Mouse (Mus musculus) thymus, adult 2 months (tissue): Measurements from ENCODE around the gene Fam207a. TPM values are rescaled to one million over a fixed set of nuclear protein-coding genes. Genes with fewer than 3 reads are reported as not detected.

Experiments used
- DNase-seq: peaks from one replicate; pipeline ENCODE4 v3.0.0; 2021
- H3K27ac ChIP-seq: fragments of 200-500 bp; 2 replicates; pipeline ENCODE4 v1.5.1; 2012; ENCODE audit warnings: low read length, control low read depth; ENCODE audit not compliant: control insufficient read depth, insufficient read depth
- H3K27me3 ChIP-seq: fragments of 200-500 bp; 2 replicates; pipeline ENCODE4 v1.6.1; 2012; ENCODE audit warnings: mild to moderate bottlenecking, low read length, moderate library complexity, mixed read lengths; ENCODE audit not compliant: control insufficient read depth, insufficient read depth
- H3K36me3 ChIP-seq: fragments of 200-500 bp; 2 replicates; pipeline ENCODE4 v1.6.1; 2012; ENCODE audit warnings: mild to moderate bottlenecking, low read length, moderate library complexity; ENCODE audit not compliant: control insufficient read depth, insufficient read depth
- H3K4me1 ChIP-seq: fragments of 200-500 bp; replicated peaks from 2 replicates; pipeline ENCODE4 v1.6.1; 2012; ENCODE audit warnings: low read length; ENCODE audit not compliant: control insufficient read depth, insufficient read depth
- H3K4me3 ChIP-seq: fragments of 200-500 bp; 2 replicates; pipeline ENCODE4 v1.5.1; 2012; ENCODE audit warnings: mild to moderate bottlenecking, low read length, control low read depth, moderate library complexity; ENCODE audit not compliant: control insufficient read depth, insufficient read depth
- CTCF ChIP-seq: fragments of 200-500 bp; IDR thresholded peaks from 2 replicates; pipeline ENCODE4 v1.5.1; 2012; ENCODE audit warnings: mild to moderate bottlenecking, control low read depth, low read length, moderate library complexity, borderline replicate concordance; ENCODE audit not compliant: control insufficient read depth, poor library complexity, insufficient read depth; ENCODE audit errors: extremely low read depth
- POLR2A ChIP-seq: fragments of 200-500 bp; IDR thresholded peaks from 2 replicates; pipeline ENCODE4 v1.6.1; 2012; ENCODE audit warnings: mild to moderate bottlenecking, low read length, control low read depth, moderate library complexity; ENCODE audit not compliant: control insufficient read depth, poor library complexity, insufficient read depth; ENCODE audit errors: extremely low read depth
- WGBS: fragments of 180-500 bp; shearing (Covaris S2); methylation state at CpG from one replicate; pipeline ENCODE4 v1.1.7; 2018; 5-methylcytosine and 5-hydroxymethylcytosine counted together
- polyA plus RNA-seq: library from polyadenylated mRNA; depleted of rRNA; stranded (reverse); fragments of >200 nt; gene quantifications from 2 replicates; pipeline ENCODE4 v1.2.3, GENCODE M21; 2012

Fam207a gene
- polyA plus RNA-seq, 1 experiment: 52.4 TPM

DNA sequence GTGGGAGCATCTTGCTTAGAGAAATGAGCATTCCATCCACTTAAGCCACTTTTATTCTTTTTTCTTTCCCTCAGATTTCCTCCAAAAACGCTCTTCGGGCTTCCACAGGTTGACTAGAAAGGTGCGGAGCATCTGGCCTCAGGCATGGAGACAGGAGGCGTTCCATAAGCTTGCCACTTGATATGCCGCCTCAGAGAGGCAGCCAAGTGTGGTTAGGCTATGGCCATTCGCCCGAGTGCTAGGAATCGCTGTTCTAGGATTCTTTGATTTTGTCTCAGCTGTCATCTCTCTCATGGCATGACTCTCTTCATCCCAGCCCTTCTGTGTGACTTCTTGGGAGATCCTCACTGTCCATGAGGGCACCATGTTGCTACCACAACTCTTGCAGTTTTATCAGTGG lies 54.4 kb downstream of the Fam207a start:
- no peak for TF ChIP-seq POLR2A
- no peak for TF ChIP-seq CTCF
- Histone ChIP-seq H3K27me3 (no peaks in the 10 kb centered on the region), H3K4me3 (no peak overlapping the region), H3K36me3 (no peaks in the 10 kb centered on the region), H3K4me1 (no peaks in the 10 kb centered on the region), H3K27ac (no peak overlapping the region)
- WGBS: 94% methylated on average over 8 of the region's 8 CpGs
- DNase-seq: no peak

DNA sequence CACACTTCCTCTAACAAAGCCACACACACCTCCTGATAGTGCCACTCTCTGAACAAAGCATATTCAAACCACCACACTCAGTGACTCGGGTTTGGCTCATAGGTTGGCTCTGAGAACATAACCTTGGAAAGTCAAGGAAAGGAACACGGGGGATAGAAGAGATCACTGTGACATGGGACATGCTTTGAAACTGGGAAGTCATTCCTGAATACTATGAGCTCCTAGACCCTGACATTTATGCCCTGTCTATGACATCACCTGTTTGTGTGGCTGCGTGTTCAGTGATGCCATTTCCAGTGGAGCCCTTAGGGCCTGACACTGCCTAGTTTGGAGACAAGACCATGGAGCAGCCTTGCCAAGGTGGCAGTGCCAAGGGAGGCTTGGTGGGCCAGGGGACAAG lies 57.9 kb downstream of the Fam207a start:
- DNase-seq: no peak
- Histone ChIP-seq H3K27ac (no peak overlapping the region), H3K4me3 (no peak overlapping the region), H3K4me1 (no peaks in the 10 kb centered on the region), H3K36me3 (no peaks in the 10 kb centered on the region), H3K27me3 (no peaks in the 10 kb centered on the region)
- WGBS: 73% methylated on average over 3 of the region's 3 CpGs
- TF ChIP-seq CTCF (no peak), POLR2A (no peak)

DNA sequence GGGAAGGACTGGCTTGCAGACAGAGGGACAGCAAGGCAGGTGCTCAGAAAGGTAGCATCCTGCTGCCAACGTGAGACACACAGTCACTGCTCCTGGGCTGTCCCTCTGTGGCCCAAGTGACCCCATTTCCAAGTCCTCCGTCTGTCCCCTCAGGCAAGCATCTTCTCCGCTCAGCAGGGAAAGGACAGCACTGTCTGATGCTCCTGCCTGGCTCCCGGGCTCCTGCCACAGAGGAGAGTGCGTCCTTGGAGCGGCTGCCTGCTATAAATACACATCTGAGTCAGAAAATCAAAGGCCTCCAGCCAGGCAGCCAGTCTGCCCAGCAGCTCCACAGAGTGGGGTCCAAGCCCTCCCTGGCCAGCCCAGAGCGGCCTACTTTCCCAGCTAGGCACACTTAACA lies 59.1 kb downstream of the Fam207a start:
- WGBS: 91% methylated on average over 7 of the region's 7 CpGs
- no peak overlapping the region for H3K4me3 ChIP-seq
- H3K27ac ChIP-seq: no peak overlapping the region
- H3K4me1 ChIP-seq: no peaks in the 10 kb centered on the region
- TF ChIP-seq POLR2A (no peak), CTCF (no peak)
- no peaks in the 10 kb centered on the region for H3K36me3 ChIP-seq
- DNase-seq: no peak
- no peaks in the 10 kb centered on the region for H3K27me3 ChIP-seq

DNA sequence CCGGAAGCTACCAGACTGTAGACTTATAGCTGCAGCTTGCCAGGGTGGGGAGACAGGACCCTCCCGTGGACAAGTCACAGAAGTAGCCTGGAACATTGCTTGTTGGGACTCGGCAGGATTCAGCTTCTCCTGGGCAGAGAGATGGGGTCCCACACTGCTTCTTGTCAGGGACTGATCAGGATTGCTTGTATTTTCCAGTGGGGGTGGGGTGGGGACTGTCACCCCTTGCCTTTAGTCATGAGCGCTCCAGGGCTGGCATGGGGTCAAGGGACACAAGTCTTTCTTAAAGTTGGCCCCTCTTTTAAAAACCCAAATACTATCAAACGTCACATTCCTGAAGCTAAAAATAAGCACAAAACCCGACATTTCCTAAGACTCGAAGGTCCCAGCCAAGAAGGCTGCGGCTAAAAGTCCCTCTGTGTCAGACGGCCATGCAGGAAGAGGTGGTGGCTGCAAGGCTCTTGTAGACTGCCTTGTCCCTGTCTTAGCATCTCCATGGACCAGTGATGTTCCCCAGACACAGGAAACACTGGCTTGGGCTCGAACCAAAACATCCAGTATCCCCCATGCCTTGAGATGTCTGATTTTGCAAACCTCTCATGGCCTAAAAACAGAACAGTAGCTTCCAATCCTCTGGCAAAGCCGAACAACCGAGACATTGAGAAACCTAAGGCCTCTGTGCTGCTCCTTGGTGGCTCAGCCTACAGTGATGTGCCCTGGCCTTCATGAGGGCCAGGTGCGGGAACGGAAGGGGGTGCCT lies 60.2 kb downstream of the Fam207a start:
- Histone ChIP-seq H3K4me3 (no peak overlapping the region), H3K27me3 (no peaks in the 10 kb centered on the region), H3K27ac (no peak overlapping the region), H3K36me3 (no peaks in the 10 kb centered on the region), H3K4me1 (no peaks in the 10 kb centered on the region)
- DNase-seq: no peak
- TF ChIP-seq POLR2A: no peak
- no peak for TF ChIP-seq CTCF
- WGBS: 77% methylated on average over 14 of the region's 14 CpGs

DNA sequence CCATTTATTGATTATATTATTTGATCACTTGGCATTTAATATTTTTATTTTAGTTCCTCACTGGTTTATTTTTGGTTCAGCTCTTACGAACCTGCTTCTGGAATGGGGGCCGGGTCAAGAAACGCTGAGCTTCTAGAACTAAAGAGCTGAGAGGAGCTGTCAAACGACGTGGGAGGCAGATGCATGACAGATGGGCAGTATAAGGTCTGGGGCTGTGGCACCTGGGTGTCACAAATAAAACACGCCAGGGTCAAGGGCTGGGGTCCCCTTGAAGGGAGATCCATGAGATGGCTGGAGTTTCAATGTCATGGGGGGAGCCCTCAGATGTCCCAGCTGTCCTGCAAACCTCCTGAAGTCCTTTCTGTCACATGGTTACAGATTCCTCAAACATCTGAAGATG lies 60.8 kb downstream of the Fam207a start:
- H3K27ac ChIP-seq: no peak overlapping the region
- H3K36me3 ChIP-seq: no peaks in the 10 kb centered on the region
- H3K4me1 ChIP-seq: no peaks in the 10 kb centered on the region
- no peaks in the 10 kb centered on the region for H3K27me3 ChIP-seq
- DNase-seq: no peak
- 89% methylated on average over 6 of the region's 6 CpGs for WGBS
- no peak for TF ChIP-seq POLR2A
- no peak for TF ChIP-seq CTCF
- H3K4me3 ChIP-seq: no peak overlapping the region

DNA sequence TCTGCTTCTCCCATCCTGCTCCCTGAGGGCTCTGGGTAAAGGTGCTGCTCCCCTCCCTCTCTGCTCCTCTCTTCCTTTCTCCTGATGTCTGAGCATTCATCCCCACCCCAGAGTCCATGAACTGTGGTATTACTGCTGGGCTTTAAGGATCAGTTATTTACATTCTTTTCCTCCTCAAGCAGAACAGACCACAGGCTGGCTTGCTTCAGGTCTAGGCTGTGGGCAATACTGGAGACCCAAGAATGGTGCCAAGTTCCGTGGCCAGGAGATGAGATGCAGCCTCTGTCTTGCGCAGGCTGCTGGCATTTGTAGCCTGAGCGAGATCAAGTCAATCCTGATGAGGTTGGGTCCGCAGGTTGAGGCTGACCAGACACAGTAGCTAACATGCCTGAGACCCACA lies 63.8 kb downstream of the Fam207a start:
- H3K4me3 ChIP-seq: no peak overlapping the region
- H3K4me1 ChIP-seq: no peaks in the 10 kb centered on the region
- no peaks in the 10 kb centered on the region; the same call in 1 of the 2 replicates for H3K27me3 ChIP-seq

DNA sequence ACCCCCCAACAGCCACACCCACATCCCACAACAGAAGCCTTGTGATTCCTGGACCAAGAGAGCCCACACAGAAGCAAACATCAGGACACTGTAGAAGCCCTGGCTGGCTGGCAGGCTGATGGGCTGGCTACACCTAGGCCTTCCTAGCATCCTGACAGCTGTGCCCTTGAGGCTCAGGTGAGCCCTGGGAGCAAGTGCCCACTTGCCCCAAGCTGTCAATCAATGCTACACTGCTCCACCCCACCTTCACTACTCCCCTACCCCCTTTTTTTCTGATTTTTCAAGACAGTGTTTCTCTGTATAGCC lies 65.5 kb downstream of the Fam207a start:
- no peak for DNase-seq
- H3K27me3 ChIP-seq: no peaks in the 10 kb centered on the region; the same call in 1 of the 2 replicates
- H3K36me3 ChIP-seq: no peaks in the 10 kb centered on the region
- H3K27ac ChIP-seq: no peak overlapping the region
- H3K4me1 ChIP-seq: no peaks in the 10 kb centered on the region
- TF ChIP-seq CTCF (no peak), POLR2A (no peak)
- no peak overlapping the region for H3K4me3 ChIP-seq

More for the DNA sequence above, 63.8 kb downstream of the Fam207a start:
- 89% methylated on average over 4 of the region's 4 CpGs for WGBS
- Histone ChIP-seq H3K27ac (no peak overlapping the region), H3K36me3 (no peaks in the 10 kb centered on the region)
- TF ChIP-seq POLR2A: no peak
- TF ChIP-seq CTCF: no peak
- DNase-seq: no peak
